Mouse (Mus musculus): ENCODE results near the gene Aup1.

Aup1 gene

GRCm38 (mm10) chr6:83104158-83104557 is 49.8 kb downstream of the Aup1 start:
- DNase-seq (ENCODE audit: low read depth, low spot score) = no peak
